Mouse (Mus musculus): ENCODE results near the gene Tktl2. TPM values are rescaled to one million over a fixed set of nuclear protein-coding genes. Genes with fewer than 3 reads are reported as not detected.

Gene Tktl2
- polyA plus RNA-seq (2016; fragmentation: Nextera tagmentation; extraction: Ambion mirVana) = 0.05 TPM in 1 of 2 replicates, not detected in the other

- H3K9me3 ChIP-seq = no peaks in the 10 kb centered on the region
- WGBS = 93% methylated on average over 22 of the region's 22 CpGs
- no peak within 1 kb of the TSS for H3K4me3 ChIP-seq
- no peaks in the 10 kb centered on the region for H3K27me3 ChIP-seq (ENCODE audit: insufficient read depth, poor library complexity, severe bottlenecking)
- no peak within 1 kb of the TSS for H3K27ac ChIP-seq
- H3K4me1 ChIP-seq (replicated peaks) = no peaks in the 10 kb centered on the region
- no peaks in the 10 kb centered on the region for H3K36me3 ChIP-seq
- no peak for DNase-seq (ENCODE audit: low spot score)
Measured at GRCm38 (mm10) chr8:66511537-66511936, at the start of gene Tktl2. TSS of gene Tktl2 (plus strand) at chr8:66511756.

- no peak overlapping the region for H3K4me3 ChIP-seq
- 89% methylated on average over 3 of the region's 3 CpGs for WGBS
- H3K27ac ChIP-seq = no peak overlapping the region
- DNase-seq (ENCODE audit: low spot score) = no peak
- H3K27me3 ChIP-seq (ENCODE audit: insufficient read depth, poor library complexity, severe bottlenecking) = no peaks in the 10 kb centered on the region
- no peaks in the 10 kb centered on the region for H3K9me3 ChIP-seq
- H3K36me3 ChIP-seq = no peaks in the 10 kb centered on the region
- no peaks in the 10 kb centered on the region for H3K4me1 ChIP-seq (replicated peaks)
Measured at GRCm38 (mm10) chr8:66469821-66470220, 41.7 kb upstream of the Tktl2 start.

DNA sequence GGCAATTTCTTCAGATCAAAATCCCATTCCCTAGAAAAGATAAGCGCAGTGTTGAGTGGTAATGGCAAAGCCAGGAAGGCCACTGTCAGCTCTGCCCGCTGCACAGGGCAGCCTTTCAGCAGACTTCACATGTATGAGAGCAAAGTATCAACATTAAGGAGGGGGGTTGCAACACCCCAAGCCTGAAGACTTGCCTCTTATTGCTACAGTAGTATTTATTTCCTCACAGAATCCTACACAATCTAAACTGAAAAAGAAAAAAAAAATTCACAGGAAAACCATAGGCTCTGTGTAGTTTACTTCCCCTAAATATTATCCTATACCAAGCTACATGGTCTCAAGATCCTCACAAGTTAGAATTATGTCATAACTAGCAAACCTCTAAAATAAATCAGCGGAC, 34.7 kb upstream of the Tktl2 start:
- H3K27me3 ChIP-seq (ENCODE audit: insufficient read depth, poor library complexity, severe bottlenecking) = no peaks in the 10 kb centered on the region
- 94% methylated on average over 3 of the region's 3 CpGs for WGBS
- peaks cover 67% of the 10 kb centered on the region for H3K36me3 ChIP-seq
- H3K9me3 ChIP-seq = no peaks in the 10 kb centered on the region
- no peaks in the 10 kb centered on the region for H3K4me1 ChIP-seq (replicated peaks)
- no peak for DNase-seq (ENCODE audit: low spot score)
- H3K4me3 ChIP-seq = no peak overlapping the region
- H3K27ac ChIP-seq = no peak overlapping the region

GRCm38 (mm10) chr8:66486084-66486763, 25.3 kb upstream of the Tktl2 start, which contains the start of gene Tma16:
TSS of gene Tma16 (minus strand) at chr8:66486530.
- Histone ChIP-seq H3K4me3 (peak within 1 kb of the TSS; percentile 91), H3K9me3 (no peaks in the 10 kb centered on the region), H3K27ac (peak within 1 kb of the TSS; percentile 88), H3K27me3 (ENCODE audit: insufficient read depth, poor library complexity, severe bottlenecking) (no peaks in the 10 kb centered on the region), H3K36me3 (peaks cover 27% of the 10 kb centered on the region), H3K4me1 (replicated peaks) (peaks cover 8% of the 10 kb centered on the region)
- under 1% methylated on average over 45 of the region's 45 CpGs for WGBS
- peak; percentile 89 for DNase-seq (ENCODE audit: low spot score)

GRCm38 (mm10) chr8:66488556-66488955, 23.0 kb upstream of the Tktl2 start:
- peaks cover 3% of the 10 kb centered on the region; the same call in 1 of the 2 replicates for H3K36me3 ChIP-seq
- WGBS = 54% methylated on average over 3 of the region's 3 CpGs
- no peaks in the 10 kb centered on the region for H3K9me3 ChIP-seq
- H3K4me1 ChIP-seq (replicated peaks) = peaks cover 8% of the 10 kb centered on the region
- H3K4me3 ChIP-seq = no peak overlapping the region
- no peaks in the 10 kb centered on the region for H3K27me3 ChIP-seq (ENCODE audit: insufficient read depth, poor library complexity, severe bottlenecking)
- H3K27ac ChIP-seq = no peak overlapping the region
- no peak for DNase-seq (ENCODE audit: low spot score)

DNA sequence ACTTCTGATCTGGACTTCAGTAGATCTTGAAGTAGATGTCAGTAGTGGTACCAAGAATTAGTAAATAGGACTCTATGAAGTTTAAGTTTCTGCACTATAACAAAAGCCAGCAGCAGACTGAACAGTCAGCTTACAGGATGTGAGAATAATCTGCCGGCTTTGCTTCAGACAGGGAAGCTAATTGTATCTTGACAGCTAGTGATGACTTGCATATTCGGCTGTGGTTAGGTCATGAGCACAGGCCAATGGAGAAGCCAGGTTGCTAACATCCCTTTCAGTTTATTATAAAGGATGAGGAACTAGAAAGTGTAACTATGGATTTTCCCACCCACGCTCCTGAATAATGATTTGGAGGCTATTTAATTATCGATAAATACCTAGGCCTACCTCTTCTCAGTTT, 20.9 kb upstream of the Tktl2 start:
- Histone ChIP-seq H3K27me3 (ENCODE audit: insufficient read depth, poor library complexity, severe bottlenecking) (no peaks in the 10 kb centered on the region), H3K27ac (no peak overlapping the region), H3K4me3 (no peak overlapping the region), H3K9me3 (no peaks in the 10 kb centered on the region), H3K4me1 (replicated peaks) (peaks cover under 1% of the 10 kb centered on the region), H3K36me3 (no peaks in the 10 kb centered on the region)
- no peak for DNase-seq (ENCODE audit: low spot score)
- 86% methylated on average over 4 of the region's 4 CpGs for WGBS

DNA sequence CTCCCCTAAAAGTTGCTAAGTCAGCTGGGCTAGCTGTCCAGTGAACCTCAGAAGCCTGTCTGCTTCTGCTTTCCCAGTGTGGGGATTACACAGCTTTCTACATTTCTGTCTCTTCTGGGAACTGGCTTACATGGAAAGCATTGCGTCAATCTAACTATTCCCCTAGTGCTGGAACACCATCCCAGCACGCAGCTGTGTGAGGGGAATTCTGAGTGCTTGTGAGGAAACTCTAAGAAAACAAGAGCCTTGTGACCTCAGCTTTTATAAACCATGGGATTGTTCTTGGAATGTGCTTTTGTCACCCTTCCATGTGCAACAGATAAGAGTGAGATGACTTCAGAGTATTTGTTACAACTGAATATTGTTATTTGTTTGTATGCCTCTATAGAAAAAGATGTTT, 17.1 kb upstream of the Tktl2 start:
- no peaks in the 10 kb centered on the region for H3K27me3 ChIP-seq (ENCODE audit: insufficient read depth, poor library complexity, severe bottlenecking)
- H3K4me3 ChIP-seq = no peak overlapping the region
- no peaks in the 10 kb centered on the region for H3K36me3 ChIP-seq
- H3K27ac ChIP-seq = no peak overlapping the region
- H3K4me1 ChIP-seq (replicated peaks) = no peaks in the 10 kb centered on the region
- no peaks in the 10 kb centered on the region for H3K9me3 ChIP-seq
- WGBS = 80% methylated on average over 2 of the region's 2 CpGs
- no peak for DNase-seq (ENCODE audit: low spot score)

DNA sequence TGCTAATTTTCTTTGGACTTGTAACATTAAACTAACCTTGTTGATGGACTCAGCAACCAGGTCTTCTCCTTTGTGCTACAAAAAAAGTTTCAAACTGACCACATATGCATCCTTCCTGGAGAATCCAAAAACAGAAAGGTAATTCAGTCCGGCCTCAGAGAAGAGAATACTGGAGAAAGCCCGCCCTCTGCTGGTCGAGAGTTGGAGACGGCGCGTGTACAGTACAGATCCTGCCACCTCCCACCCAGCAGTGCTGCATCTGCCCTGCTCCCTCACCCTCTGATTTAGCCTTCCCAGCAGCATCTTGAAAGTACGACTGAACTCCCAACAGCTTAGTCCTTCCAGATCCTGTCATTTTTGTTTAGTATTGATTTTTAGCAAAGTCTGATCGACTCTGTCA, 15.8 kb upstream of the Tktl2 start:
- DNase-seq (ENCODE audit: low spot score) = peak; percentile 63
- 8% methylated on average over 8 of the region's 8 CpGs for WGBS
- Histone ChIP-seq H3K36me3 (no peaks in the 10 kb centered on the region), H3K4me1 (replicated peaks) (no peaks in the 10 kb centered on the region), H3K27me3 (ENCODE audit: insufficient read depth, poor library complexity, severe bottlenecking) (no peaks in the 10 kb centered on the region), H3K27ac (no peak overlapping the region), H3K4me3 (no peak overlapping the region), H3K9me3 (no peaks in the 10 kb centered on the region)

DNA sequence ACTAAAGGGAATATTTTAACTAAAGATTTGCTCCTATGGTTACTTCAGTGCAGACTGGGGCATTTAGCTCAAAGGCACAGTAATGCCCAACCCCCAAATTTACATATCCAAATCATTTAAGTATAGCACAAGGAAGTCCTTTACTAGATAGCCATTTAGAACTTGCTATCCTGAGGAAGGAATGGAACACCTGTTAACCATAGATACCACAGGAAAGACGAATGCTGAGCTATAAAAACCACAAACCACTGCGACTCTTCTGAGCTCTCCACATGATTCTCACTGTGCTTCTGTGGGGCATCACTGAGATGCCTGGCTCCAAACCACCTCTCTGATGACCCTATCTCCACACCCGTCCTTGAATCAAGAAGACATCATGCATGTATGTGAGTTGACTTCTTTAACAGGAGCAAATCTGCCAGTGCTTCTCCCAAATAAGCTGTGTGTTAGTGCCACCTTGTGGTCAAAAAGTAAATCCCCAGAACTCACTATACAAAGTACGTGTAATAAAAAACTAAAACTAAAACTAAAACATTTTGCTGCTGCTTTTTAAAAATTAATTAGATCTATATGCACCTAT, 14.5 kb upstream of the Tktl2 start:
- no peak overlapping the region for H3K27ac ChIP-seq
- DNase-seq (ENCODE audit: low spot score) = peak; percentile 12
- no peaks in the 10 kb centered on the region for H3K9me3 ChIP-seq
- no peaks in the 10 kb centered on the region for H3K4me1 ChIP-seq (replicated peaks)
- no peak overlapping the region for H3K4me3 ChIP-seq
- 38% methylated on average over 4 of the region's 4 CpGs for WGBS
- no peaks in the 10 kb centered on the region for H3K36me3 ChIP-seq
- no peaks in the 10 kb centered on the region for H3K27me3 ChIP-seq (ENCODE audit: insufficient read depth, poor library complexity, severe bottlenecking)

GRCm38 (mm10) chr8:66503381-66503780, 8.2 kb upstream of the Tktl2 start:
- Histone ChIP-seq H3K27me3 (ENCODE audit: insufficient read depth, poor library complexity, severe bottlenecking) (no peaks in the 10 kb centered on the region), H3K36me3 (no peaks in the 10 kb centered on the region), H3K9me3 (no peaks in the 10 kb centered on the region), H3K27ac (no peak overlapping the region), H3K4me1 (replicated peaks) (no peaks in the 10 kb centered on the region), H3K4me3 (no peak overlapping the region)
- 78% methylated on average over 2 of the region's 2 CpGs for WGBS
- DNase-seq (ENCODE audit: low spot score) = no peak

DNA sequence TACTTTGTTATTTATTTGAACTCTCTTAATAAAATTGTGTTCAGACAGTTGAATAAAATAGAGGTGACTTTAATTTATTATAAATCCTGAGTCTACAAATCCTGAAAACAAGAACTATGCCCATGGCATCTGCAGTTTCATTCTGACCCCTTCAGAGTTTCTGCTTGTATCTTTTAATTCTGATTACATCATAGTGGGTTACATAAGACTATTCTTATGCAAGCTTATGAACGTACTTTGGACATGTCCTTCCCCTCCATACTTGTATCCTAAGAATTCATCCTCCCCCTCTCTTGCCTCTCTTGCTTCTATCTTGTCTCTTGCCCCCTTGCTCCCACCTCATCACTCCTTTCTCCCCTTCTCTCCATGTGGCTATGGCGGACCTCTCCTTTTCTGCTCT, 7.6 kb downstream of the Tktl2 start:
- H3K9me3 ChIP-seq = no peaks in the 10 kb centered on the region
- WGBS = 86% methylated on average over 2 of the region's 2 CpGs

GRCm38 (mm10) chr8:66520576-66520975, 9.0 kb downstream of the Tktl2 start:
- DNase-seq (ENCODE audit: low spot score) = no peak
- H3K27me3 ChIP-seq (ENCODE audit: insufficient read depth, poor library complexity, severe bottlenecking) = no peaks in the 10 kb centered on the region
- no peak overlapping the region for H3K4me3 ChIP-seq
- no peaks in the 10 kb centered on the region for H3K4me1 ChIP-seq (replicated peaks)
- no peaks in the 10 kb centered on the region for H3K9me3 ChIP-seq
- H3K27ac ChIP-seq = no peak overlapping the region
- no peaks in the 10 kb centered on the region for H3K36me3 ChIP-seq

More for the DNA sequence above, 7.6 kb downstream of the Tktl2 start:
- Histone ChIP-seq H3K27ac (no peak overlapping the region), H3K36me3 (no peaks in the 10 kb centered on the region), H3K27me3 (ENCODE audit: insufficient read depth, poor library complexity, severe bottlenecking) (no peaks in the 10 kb centered on the region), H3K4me1 (replicated peaks) (no peaks in the 10 kb centered on the region), H3K4me3 (no peak overlapping the region)
- DNase-seq (ENCODE audit: low spot score) = no peak

- no peak for DNase-seq (ENCODE audit: low spot score)
- H3K27ac ChIP-seq = no peak overlapping the region
- no peaks in the 10 kb centered on the region for H3K27me3 ChIP-seq (ENCODE audit: insufficient read depth, poor library complexity, severe bottlenecking)
- H3K4me1 ChIP-seq (replicated peaks) = no peaks in the 10 kb centered on the region
- no peak overlapping the region for H3K4me3 ChIP-seq
- 21% methylated on average over 7 of the region's 7 CpGs for whole genome bisulfite sequencing
- H3K9me3 ChIP-seq = no peaks in the 10 kb centered on the region
- H3K36me3 ChIP-seq = no peaks in the 10 kb centered on the region
Measured at GRCm38 (mm10) chr8:66550092-66550491, 38.5 kb downstream of the Tktl2 start.

Data from hindbrain, embryonic 10.5 days (tissue).